Mouse (Mus musculus) bone marrow, adult 2 months (tissue): ENCODE measurements around the gene Rbl2. TPM values are rescaled to one million over a fixed set of nuclear protein-coding genes. Genes with fewer than 3 reads are reported as not detected.
A peak's percentile ranks its signal among the peaks of the same experiment; 100 is the strongest.

Experiments
- H3K27ac ChIP-seq: fragments of 200-500 bp; 2 replicates; pipeline ENCODE4 v1.5.1; 2012; ENCODE audit warnings: low read depth, mild to moderate bottlenecking, control low read depth, inconsistent platforms, low read length; ENCODE audit not compliant: control insufficient read depth, poor library complexity, insufficient read depth
- H3K4me1 ChIP-seq: fragments of 200-500 bp; 2 replicates; pipeline ENCODE4 v1.6.1; 2011; ENCODE audit warnings: low read length; ENCODE audit not compliant: control insufficient read depth, insufficient read depth
- H3K4me3 ChIP-seq: fragments of 200-500 bp; replicated peaks from 2 replicates; pipeline ENCODE3; 2011; ENCODE audit warnings: mild to moderate bottlenecking, low read depth, low read length, control low read depth; ENCODE audit not compliant: control insufficient read depth
- CTCF ChIP-seq: fragments of 200-500 bp; IDR thresholded peaks from 2 replicates; pipeline ENCODE4 v1.5.1; 2011; ENCODE audit warnings: low read length, control low read depth; ENCODE audit not compliant: control insufficient read depth, insufficient read depth
- POLR2A ChIP-seq: fragments of 200-500 bp; IDR thresholded peaks from 2 replicates; pipeline ENCODE4 v1.6.1; 2011; ENCODE audit warnings: low read depth, mild to moderate bottlenecking, control low read depth, low read length, borderline replicate concordance; ENCODE audit not compliant: control insufficient read depth
- WGBS: fragments of 180-500 bp; shearing (Covaris S2); methylation state at CpG from one replicate; pipeline ENCODE4 v1.1.7; 2018; 5-methylcytosine and 5-hydroxymethylcytosine counted together
- polyA plus RNA-seq: library from polyadenylated mRNA; stranded (reverse); fragments of >200 nt; gene quantifications from 2 replicates; pipeline ENCODE4 v1.2.4, GENCODE M21; 2011; ENCODE audit warnings: low replicate concordance; ENCODE audit not compliant: missing spikeins, insufficient read depth, insufficient read length

The Rbl2 gene
- polyA plus RNA-seq, 1 experiment = 17.0 TPM

DNA sequence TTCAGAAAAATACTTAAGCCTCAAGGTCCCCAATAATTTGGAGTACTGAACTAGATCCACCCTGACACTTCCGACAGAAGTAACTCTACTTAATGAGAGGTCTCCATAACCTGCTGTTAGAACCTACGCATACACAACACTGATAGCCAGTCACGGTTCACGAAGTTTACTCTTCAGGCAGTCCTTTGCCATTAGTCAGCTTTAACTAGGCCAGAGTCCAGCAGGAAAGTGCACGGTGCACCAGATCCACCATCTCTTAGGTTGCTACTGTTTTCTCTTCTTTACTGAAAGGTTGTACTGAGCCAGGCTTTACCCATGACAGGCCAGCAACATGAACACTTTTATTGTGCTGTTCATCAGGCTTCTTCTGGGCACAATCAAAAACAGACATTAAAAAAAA, 54.5 kb downstream of the Rbl2 start:
- no peak overlapping the region for H3K4me3 ChIP-seq
- WGBS = 91% methylated on average over 5 of the region's 5 CpGs
- H3K27ac ChIP-seq = no peak overlapping the region
- H3K4me1 ChIP-seq = no peaks in the 10 kb centered on the region
- TF ChIP-seq CTCF (no peak), POLR2A (no peak)

DNA sequence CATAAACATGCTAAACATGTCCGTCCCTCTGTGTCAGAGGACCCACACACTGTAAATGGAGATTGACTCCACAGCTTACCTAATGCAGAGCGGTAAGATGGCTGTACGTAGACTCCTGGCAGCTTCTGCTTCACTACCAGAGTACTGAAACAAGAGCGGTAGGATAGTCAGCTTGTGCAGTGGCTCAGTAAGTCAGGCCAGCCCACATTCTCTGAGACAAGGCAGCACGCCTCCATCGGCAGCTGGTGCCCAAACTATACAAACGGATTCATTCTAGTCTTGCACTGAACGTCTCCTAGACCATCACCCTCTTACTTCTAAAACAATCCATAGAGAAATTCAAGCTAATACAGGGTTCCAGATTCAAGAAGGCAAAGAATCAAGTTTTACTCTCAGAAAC, 56.9 kb downstream of the Rbl2 start:
- WGBS = 91% methylated on average over 8 of the region's 8 CpGs
- TF ChIP-seq POLR2A = no peak
- no peak for TF ChIP-seq CTCF

DNA sequence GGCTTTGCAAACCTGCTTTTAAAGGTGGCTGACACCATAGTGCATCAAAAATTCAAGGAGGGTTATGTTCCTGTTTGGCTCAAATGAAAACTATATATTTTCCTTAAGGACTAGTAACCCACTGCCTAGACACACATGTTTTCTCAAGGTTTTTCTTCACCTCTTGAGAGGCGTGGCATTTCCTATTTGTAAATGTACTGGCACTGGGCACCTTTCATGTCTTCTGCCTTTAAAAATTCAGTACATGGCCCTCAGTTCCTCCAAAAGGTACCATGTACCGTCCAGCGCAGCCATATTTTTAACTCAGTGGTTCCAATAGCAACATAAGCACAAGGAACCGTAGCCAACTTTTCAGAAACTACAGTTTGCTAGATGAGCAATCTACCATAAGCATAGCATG, 62.9 kb downstream of the Rbl2 start:
- Histone ChIP-seq H3K4me1 (no peaks in the 10 kb centered on the region), H3K27ac (no peak overlapping the region), H3K4me3 (no peak overlapping the region)
- no peak for TF ChIP-seq CTCF
- no peak for TF ChIP-seq POLR2A
- 70% methylated on average over 4 of the region's 4 CpGs for WGBS

More for the DNA sequence above, 56.9 kb downstream of the Rbl2 start:
- Histone ChIP-seq H3K4me3 (no peak overlapping the region), H3K27ac (no peak overlapping the region), H3K4me1 (no peaks in the 10 kb centered on the region)

DNA sequence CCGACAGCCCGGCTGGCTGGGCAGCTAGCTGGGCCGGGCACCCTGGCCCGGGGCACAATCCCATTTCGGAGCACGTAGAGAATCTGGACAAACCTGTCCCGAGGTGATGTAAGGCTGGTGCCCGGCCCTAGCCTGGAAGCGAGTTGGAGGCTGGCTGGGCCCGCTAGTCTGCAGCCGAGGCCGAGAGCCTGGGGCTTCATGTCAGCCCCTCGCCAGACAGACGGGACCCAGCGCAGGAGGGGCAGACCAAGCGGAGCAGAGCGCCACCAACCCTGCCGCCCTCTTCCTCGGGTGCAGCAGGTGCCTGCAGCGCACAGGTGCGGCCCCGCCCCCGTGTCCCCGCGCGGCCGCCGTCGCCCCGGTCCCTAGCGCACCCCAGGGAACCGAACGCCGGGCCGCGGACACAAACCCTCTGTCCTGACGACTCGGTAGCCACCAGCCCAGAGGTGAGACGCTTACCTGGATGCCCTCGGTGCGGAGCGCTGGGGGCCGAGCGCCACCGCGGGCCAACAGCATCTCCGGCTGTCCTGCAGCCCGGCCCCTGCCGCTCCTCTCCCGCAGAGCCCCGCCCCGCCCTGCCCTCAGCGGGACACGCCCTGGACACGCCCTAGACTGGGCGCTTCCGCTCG, 63.7 kb downstream of the Rbl2 start:
- TF ChIP-seq CTCF (no peak), POLR2A (no peak)
- 1% methylated on average over 58 of the region's 58 CpGs for WGBS
- Histone ChIP-seq H3K4me3 (peak overlapping the region; percentile 91), H3K4me1 (no peaks in the 10 kb centered on the region), H3K27ac (peak overlapping the region; percentile 72)

DNA sequence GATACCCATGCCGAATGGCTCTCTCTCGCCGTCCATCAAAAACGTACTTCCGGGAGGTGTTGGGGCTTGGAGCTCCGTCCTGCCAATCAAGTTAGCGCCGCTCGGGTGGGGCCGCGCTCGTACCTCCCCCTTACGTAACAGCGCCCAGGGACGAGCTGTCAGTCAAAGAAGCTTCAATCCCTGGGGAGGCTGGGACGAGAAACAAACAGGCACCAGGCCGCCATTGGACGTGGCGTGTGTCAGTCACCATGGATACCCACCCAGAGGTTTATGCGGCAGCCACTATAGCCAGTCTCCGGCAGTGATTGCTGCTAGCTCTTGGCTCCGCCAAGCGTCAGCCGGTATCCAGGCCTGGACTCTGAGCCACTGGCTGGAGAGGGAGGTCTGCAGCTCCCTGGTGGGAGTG, 64.2 kb downstream of the Rbl2 start:
- peak overlapping the region; percentile 54 for H3K27ac ChIP-seq
- under 1% methylated on average over 24 of the region's 24 CpGs for WGBS
- peak overlapping the region; percentile 68 for H3K4me3 ChIP-seq
- H3K4me1 ChIP-seq = no peaks in the 10 kb centered on the region
- TF ChIP-seq POLR2A (no peak), CTCF (no peak)

DNA sequence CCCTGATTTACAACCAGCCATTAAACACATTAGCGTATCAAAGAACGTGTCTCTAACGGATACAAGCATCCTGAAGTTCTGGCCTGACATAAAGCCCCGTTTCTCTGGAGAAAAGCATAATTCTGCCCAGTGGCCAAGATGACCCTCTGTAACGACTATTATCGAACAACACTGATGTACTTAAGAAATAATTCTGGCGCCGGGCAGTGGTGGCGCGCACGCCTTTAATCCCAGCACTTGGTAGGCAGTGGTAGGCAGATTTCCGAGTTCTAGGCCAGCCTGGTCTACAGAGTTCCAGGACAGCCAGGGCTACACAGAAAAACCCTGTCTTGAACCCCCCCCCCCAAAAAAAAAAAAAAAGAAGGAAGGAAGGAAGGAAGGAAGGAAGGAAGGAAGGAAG, 64.8 kb downstream of the Rbl2 start:
- Histone ChIP-seq H3K4me1 (no peaks in the 10 kb centered on the region; the same call in 1 of the 2 replicates), H3K27ac (no peak overlapping the region), H3K4me3 (no peak overlapping the region)
- WGBS = 78% methylated on average over 12 of the region's 12 CpGs
- no peak for TF ChIP-seq CTCF
- no peak for TF ChIP-seq POLR2A

DNA sequence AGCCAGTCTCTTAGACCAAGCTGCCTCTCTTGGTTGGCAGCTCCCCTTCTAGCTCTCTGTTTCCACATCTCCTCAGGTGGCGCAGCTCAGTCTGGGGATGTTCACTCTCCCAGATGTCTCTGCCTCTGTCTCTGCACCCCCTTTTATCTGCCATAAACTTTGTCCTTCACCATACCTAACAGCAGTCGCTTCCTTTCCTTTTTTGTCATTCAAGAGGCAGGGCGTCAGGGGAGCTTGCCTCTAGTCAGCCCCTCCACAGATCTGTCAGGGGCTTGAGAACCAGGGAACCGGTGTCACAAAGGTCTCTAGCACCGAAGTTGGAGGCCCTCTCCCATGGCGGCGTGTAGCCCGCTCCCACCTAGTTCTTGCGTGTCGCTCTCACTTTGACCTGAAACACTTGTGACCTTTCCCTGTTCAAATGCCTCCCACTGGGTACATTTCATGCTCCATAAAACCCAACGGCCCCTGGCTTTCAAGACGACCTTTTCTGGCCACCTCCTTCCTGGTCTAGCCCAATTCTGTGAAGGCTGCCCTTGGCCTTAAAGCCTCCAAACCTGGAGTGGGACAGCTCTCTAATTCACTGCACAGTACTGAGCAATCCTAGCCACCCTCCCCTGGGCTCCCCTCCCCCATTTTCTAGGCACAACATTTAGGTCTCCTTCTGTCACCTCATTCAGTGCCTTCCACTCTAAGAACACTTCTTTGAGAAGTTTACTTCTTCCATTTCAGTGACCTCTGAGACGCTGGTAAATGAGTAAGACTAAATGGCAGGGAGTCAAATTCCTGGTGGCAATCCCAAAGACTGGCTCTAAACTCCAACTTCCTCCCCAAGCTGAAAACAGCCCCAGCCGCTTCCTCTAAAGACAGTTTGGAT, 65.7 kb downstream of the Rbl2 start:
- Histone ChIP-seq H3K27ac (no peak overlapping the region), H3K4me3 (no peak overlapping the region), H3K4me1 (no peaks in the 10 kb centered on the region; the same call in 1 of the 2 replicates)
- no peak for TF ChIP-seq POLR2A
- TF ChIP-seq CTCF = no peak
- 78% methylated on average over 14 of the region's 14 CpGs for WGBS

DNA sequence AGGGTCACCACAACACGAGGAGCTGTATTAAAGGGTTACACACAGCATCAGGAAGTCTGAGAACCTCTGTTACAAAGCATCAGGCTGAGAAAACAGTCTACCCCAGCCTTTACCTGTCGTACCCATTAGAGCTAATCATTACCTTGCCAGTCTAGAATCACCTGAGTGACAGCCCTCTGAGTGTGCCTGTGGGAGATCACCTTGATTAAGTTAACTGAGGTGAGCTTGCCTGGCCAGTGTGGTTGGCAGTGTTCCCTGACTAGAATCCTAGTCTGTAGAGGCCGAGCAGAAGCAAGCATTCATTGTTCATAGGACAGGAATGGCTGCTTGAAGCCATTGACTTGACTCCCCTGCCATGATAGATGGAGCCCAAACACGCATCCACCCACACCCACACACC, 71.0 kb downstream of the Rbl2 start:
- Histone ChIP-seq H3K4me1 (no peaks in the 10 kb centered on the region; the same call in 1 of the 2 replicates), H3K4me3 (no peak overlapping the region), H3K27ac (no peak overlapping the region)
- TF ChIP-seq POLR2A = no peak
- TF ChIP-seq CTCF = no peak
- WGBS = 80% methylated on average over 4 of the region's 4 CpGs

DNA sequence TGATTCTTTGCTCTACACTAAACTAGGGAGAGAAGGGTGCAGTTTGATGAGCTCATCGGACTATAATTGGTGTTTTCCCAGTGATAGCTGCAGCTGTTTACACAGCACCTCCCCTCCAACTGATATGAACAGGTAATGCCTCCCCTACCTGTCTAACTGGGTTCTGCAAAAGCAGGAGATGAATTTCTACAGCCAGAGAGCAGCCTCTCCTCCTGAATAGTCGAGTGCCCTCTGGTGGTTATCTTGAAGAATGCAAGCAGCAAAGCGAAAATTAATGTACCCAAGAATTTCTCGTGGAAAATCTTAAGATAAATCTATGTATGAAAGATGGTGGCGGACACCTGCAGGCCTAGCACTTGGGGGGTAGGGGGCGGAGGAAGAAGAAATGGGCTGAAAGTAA, 77.9 kb downstream of the Rbl2 start:
- Histone ChIP-seq H3K27ac (no peak overlapping the region), H3K4me3 (no peak overlapping the region), H3K4me1 (no peaks in the 10 kb centered on the region)
- WGBS = 7% methylated on average over 6 of the region's 6 CpGs
- TF ChIP-seq CTCF = 0 out of 2 replicates have a peak, but pooled peaks have one; percentile 16
- no peak for TF ChIP-seq POLR2A
